Mouse (Mus musculus) erythroblast, embryonic 14.5 days (primary cell): ENCODE results near the gene Psap. TPM values are rescaled to one million over a fixed set of nuclear protein-coding genes. Genes with fewer than 3 reads are reported as not detected.

ENCODE experiments used
- H3K27me3 ChIP-seq: 2 replicates; pipeline ENCODE4 v1.6.1; 2012; ENCODE audit warnings: inconsistent platforms; ENCODE audit not compliant: control insufficient read depth
- H3K36me3 ChIP-seq: 2 replicates; pipeline ENCODE4 v1.6.1; 2012; ENCODE audit warnings: mild to moderate bottlenecking, inconsistent platforms; ENCODE audit not compliant: control insufficient read depth
- H3K4me1 ChIP-seq: 2 replicates; pipeline ENCODE4 v1.6.1; 2012; ENCODE audit warnings: inconsistent platforms; ENCODE audit not compliant: control insufficient read depth
- H3K4me3 ChIP-seq: replicated peaks from 2 replicates; pipeline ENCODE3; 2012; ENCODE audit warnings: moderate library complexity, mild to moderate bottlenecking, inconsistent platforms
- H3K9me3 ChIP-seq: 2 replicates; pipeline ENCODE4 v1.6.1; 2012; ENCODE audit warnings: low read length, inconsistent platforms, mixed read lengths; ENCODE audit not compliant: control insufficient read depth
- GATA1 ChIP-seq: IDR thresholded peaks from 2 replicates; pipeline ENCODE4 v1.6.1; 2012; ENCODE audit warnings: low read length, inconsistent platforms, mixed read lengths
- TAL1 ChIP-seq: IDR thresholded peaks from 3 replicates; pipeline ENCODE4 v1.6.1; 2012; ENCODE audit warnings: low read length, inconsistent platforms, mixed read lengths
- polyA plus RNA-seq: library from polyadenylated mRNA; stranded (reverse); fragments of >175 nt; gene quantifications from 2 replicates; pipeline ENCODE4 v1.2.3, GENCODE M21; 2012

Psap gene
- polyA plus RNA-seq, 1 experiment = 8.6 TPM

GRCm38 (mm10) chr10:60273382-60273781 lies 4.0 kb upstream of the Psap start:
- Histone ChIP-seq H3K36me3 (no peaks in the 10 kb centered on the region), H3K4me1 (peaks cover 30% of the 10 kb centered on the region), H3K27me3 (no peaks in the 10 kb centered on the region), H3K9me3 (no peaks in the 10 kb centered on the region), H3K4me3 (no peak overlapping the region)
- TF ChIP-seq TAL1 = no peak
- no peak for TF ChIP-seq GATA1

GRCm38 (mm10) chr10:60278006-60278399 lies 576 bp downstream of the Psap start:
- peaks cover 40% of the 10 kb centered on the region for H3K36me3 ChIP-seq

GRCm38 (mm10) chr10:60278786-60279185 lies 1.4 kb downstream of the Psap start:
- Histone ChIP-seq H3K4me3 (peak overlapping the region; percentile 74), H3K4me1 (peaks cover 61% of the 10 kb centered on the region), H3K36me3 (peaks cover 46% of the 10 kb centered on the region)

More at GRCm38 (mm10) chr10:60278006-60278399, 576 bp downstream of the Psap start:
- no peaks in the 10 kb centered on the region for H3K27me3 ChIP-seq
- H3K4me1 ChIP-seq = peaks cover 58% of the 10 kb centered on the region
- peak overlapping the region; percentile 74 for H3K4me3 ChIP-seq
- no peaks in the 10 kb centered on the region for H3K9me3 ChIP-seq
- no peak for TF ChIP-seq GATA1
- no peak for TF ChIP-seq TAL1

GRCm38 (mm10) chr10:60279290-60279940 lies 2.0 kb downstream of the Psap start:
- Histone ChIP-seq H3K4me3 (peak overlapping the region; percentile 74), H3K9me3 (no peaks in the 10 kb centered on the region), H3K4me1 (peaks cover 63% of the 10 kb centered on the region), H3K27me3 (no peaks in the 10 kb centered on the region), H3K36me3 (peaks cover 47% of the 10 kb centered on the region)
- TF ChIP-seq TAL1 (no peak), GATA1 (no peak)

More at GRCm38 (mm10) chr10:60278786-60279185, 1.4 kb downstream of the Psap start:
- TF ChIP-seq GATA1 (no peak), TAL1 (no peak)
- no peaks in the 10 kb centered on the region for H3K27me3 ChIP-seq
- H3K9me3 ChIP-seq = no peaks in the 10 kb centered on the region

- TF ChIP-seq GATA1 (no peak), TAL1 (no peak)
- H3K27me3 ChIP-seq = no peaks in the 10 kb centered on the region
- H3K4me1 ChIP-seq = peaks cover 68% of the 10 kb centered on the region
- H3K9me3 ChIP-seq = no peaks in the 10 kb centered on the region
- peaks cover 52% of the 10 kb centered on the region for H3K36me3 ChIP-seq
- H3K4me3 ChIP-seq = peak overlapping the region; percentile 21
Measured at GRCm38 (mm10) chr10:60279941-60280301, 2.5 kb downstream of the Psap start.

GRCm38 (mm10) chr10:60280353-60280752 lies 2.9 kb downstream of the Psap start:
- H3K27me3 ChIP-seq = no peaks in the 10 kb centered on the region
- peaks cover 57% of the 10 kb centered on the region for H3K36me3 ChIP-seq
- no peak overlapping the region for H3K4me3 ChIP-seq
- H3K4me1 ChIP-seq = peaks cover 72% of the 10 kb centered on the region
- H3K9me3 ChIP-seq = no peaks in the 10 kb centered on the region
- TF ChIP-seq TAL1 (no peak), GATA1 (no peak)

GRCm38 (mm10) chr10:60281571-60282050 lies 4.2 kb downstream of the Psap start:
- no peak for TF ChIP-seq GATA1
- no peak for TF ChIP-seq TAL1
- Histone ChIP-seq H3K4me3 (no peak overlapping the region), H3K9me3 (no peaks in the 10 kb centered on the region), H3K4me1 (peaks cover 70% of the 10 kb centered on the region), H3K27me3 (no peaks in the 10 kb centered on the region), H3K36me3 (peaks cover 69% of the 10 kb centered on the region)

GRCm38 (mm10) chr10:60282116-60283014 lies 4.9 kb downstream of the Psap start:
- no peak for TF ChIP-seq GATA1
- no peak for TF ChIP-seq TAL1

GRCm38 (mm10) chr10:60284248-60284647 lies 6.8 kb downstream of the Psap start:
- Histone ChIP-seq H3K4me3 (no peak overlapping the region), H3K4me1 (peaks cover 65% of the 10 kb centered on the region), H3K9me3 (no peaks in the 10 kb centered on the region), H3K27me3 (no peaks in the 10 kb centered on the region), H3K36me3 (peaks cover 72% of the 10 kb centered on the region)
- TF ChIP-seq TAL1 (no peak), GATA1 (no peak)

More at GRCm38 (mm10) chr10:60282116-60283014, 4.9 kb downstream of the Psap start:
- Histone ChIP-seq H3K27me3 (no peaks in the 10 kb centered on the region), H3K36me3 (peaks cover 74% of the 10 kb centered on the region), H3K9me3 (no peaks in the 10 kb centered on the region), H3K4me3 (no peak overlapping the region), H3K4me1 (peaks cover 67% of the 10 kb centered on the region)
